Mouse (Mus musculus) bone marrow macrophage, adult 2 months (primary cell): Measurements from ENCODE around the gene Trpv5.

Experiments used
- CTCF ChIP-seq: IDR thresholded peaks from 2 replicates; pipeline ENCODE4 v1.5.1; 2012; ENCODE audit warnings: low read depth, mild to moderate bottlenecking, low read length, moderate library complexity
- POLR2A ChIP-seq: IDR thresholded peaks from 2 replicates; pipeline ENCODE4 v1.6.1; 2012; ENCODE audit warnings: mild to moderate bottlenecking, low read depth, low read length, borderline replicate concordance

- TF ChIP-seq POLR2A (no peak), CTCF (no peak)
Observed at GRCm38 (mm10) chr6:41706275-41706674, 25.7 kb upstream of the Trpv5 start.
